Mouse (Mus musculus): ENCODE measurements around the gene Ear14. TPM values are rescaled to one million over a fixed set of nuclear protein-coding genes. Genes with fewer than 3 reads are reported as not detected.

Ear14 gene
- polyA plus RNA-seq, 1 experiment from 2014 or later, result not detected

Other genes with a start within 250 kb of the Ear14 start
- gene Pnp2, start 247.4 kb upstream of the Ear14 start, polyA plus RNA-seq (2015; fragmentation: Nextera tagmentation; extraction: Ambion mirVana), result 0.38 and 0.76 TPM in 2 replicates
- gene Rnase10, start 195.6 kb upstream of the Ear14 start, polyA plus RNA-seq (2015; fragmentation: Nextera tagmentation; extraction: Ambion mirVana), result 0.25 and 0.28 TPM in 2 replicates
- not detected in 2 replicates for gene Rnase9, start 161.5 kb upstream of the Ear14 start, polyA plus RNA-seq (2015; fragmentation: Nextera tagmentation; extraction: Ambion mirVana)
- gene Rnase11, start 153.2 kb upstream of the Ear14 start, polyA plus RNA-seq (2015; fragmentation: Nextera tagmentation; extraction: Ambion mirVana), result not detected in 2 replicates
- not detected in 2 replicates for gene Rnase12, start 145.7 kb upstream of the Ear14 start, polyA plus RNA-seq (2015; fragmentation: Nextera tagmentation; extraction: Ambion mirVana)
- not detected in 2 replicates for gene Olfr750, start 129.0 kb upstream of the Ear14 start, polyA plus RNA-seq (2015; fragmentation: Nextera tagmentation; extraction: Ambion mirVana)
- gene Rnase4, start 112.3 kb upstream of the Ear14 start, polyA plus RNA-seq (2015; fragmentation: Nextera tagmentation; extraction: Ambion mirVana), result 33.9 and 38.7 TPM in 2 replicates
- gene Ang, start 112.2 kb upstream of the Ear14 start, polyA plus RNA-seq (2015; fragmentation: Nextera tagmentation; extraction: Ambion mirVana), result 7.6 and 7.7 TPM in 2 replicates
- not detected in 2 replicates for gene Eddm3b, start 89.0 kb upstream of the Ear14 start, polyA plus RNA-seq (2015; fragmentation: Nextera tagmentation; extraction: Ambion mirVana)
- 1.2 and 1.9 TPM in 2 replicates for gene Rnase6, start 79.5 kb upstream of the Ear14 start, polyA plus RNA-seq (2015; fragmentation: Nextera tagmentation; extraction: Ambion mirVana)
- 0.30 and 0.44 TPM in 2 replicates for gene Rnase1, start 56.6 kb upstream of the Ear14 start, polyA plus RNA-seq (2015; fragmentation: Nextera tagmentation; extraction: Ambion mirVana)
- not detected in 2 replicates for gene Rnase2b, start 41.1 kb upstream of the Ear14 start, polyA plus RNA-seq (2015; fragmentation: Nextera tagmentation; extraction: Ambion mirVana)
- gene Ang2, start 4.2 kb upstream of the Ear14 start, polyA plus RNA-seq (2015; fragmentation: Nextera tagmentation; extraction: Ambion mirVana), result not detected in 2 replicates
- gene Rnase2a, start 52.7 kb downstream of the Ear14 start, polyA plus RNA-seq (2015; fragmentation: Nextera tagmentation; extraction: Ambion mirVana), result not detected in 2 replicates
- gene Gm7247, start 158.4 kb downstream of the Ear14 start, polyA plus RNA-seq (2015; fragmentation: Nextera tagmentation; extraction: Ambion mirVana), result not detected in 2 replicates
- gene Vmn2r88, start 207.4 kb downstream of the Ear14 start, polyA plus RNA-seq (2015; fragmentation: Nextera tagmentation; extraction: Ambion mirVana), result not detected in 2 replicates
- gene Vmn2r89, start 248.5 kb downstream of the Ear14 start, polyA plus RNA-seq (2015; fragmentation: Nextera tagmentation; extraction: Ambion mirVana), result not detected in 2 replicates

Data from lung, embryonic 15.5 days (tissue).